Mouse (Mus musculus) CH12.LX (cell line): ENCODE data around the gene Rbbp7.

Source experiments
- CTCF ChIP-seq, 2 experiments: IDR thresholded peaks in 1 of 2; conservative IDR thresholded peaks in 1 of 2; 2 replicates each; pipeline ENCODE4 v1.5.1; 2011 to 2012; ENCODE audit warnings: low read depth in 2 of 2, low read length in 2 of 2, improper control_type of control experiment in 1 of 2, inconsistent platforms in 1 of 2, mild to moderate bottlenecking in 1 of 2, moderate library complexity in 1 of 2
- GABPA ChIP-seq: IDR thresholded peaks from 2 replicates; pipeline ENCODE4 v1.6.1; 2012; ENCODE audit warnings: low read depth, low read length, improper control_type of control experiment, inconsistent platforms; ENCODE audit not compliant: insufficient replicate concordance
- SMC3 ChIP-seq: IDR thresholded peaks from 2 replicates; pipeline ENCODE4 v1.6.1; 2011; ENCODE audit warnings: low read depth, low read length, improper control_type of control experiment

- TF ChIP-seq SMC3, result no peak
- no peak for TF ChIP-seq GABPA
- no peak for TF ChIP-seq CTCF (conservative IDR thresholded peaks at IDR 0.05 in 1 of 2, IDR thresholded peaks at IDR 0.05 in 1 of 2; ENCODE audit: low read depth in 2 of 2, low read length in 2 of 2)
These were observed 10.5 kb downstream of the Rbbp7 start for GRCm38 (mm10) chrX:162770726-162771125.
